Comparison of ENCODE assay signal across 9 mouse cellular contexts in genomic region chr17:30347101-30347613, GRCm38 (mm10).
A peak's percentile ranks its signal among the peaks of the same experiment; 100 is the strongest.
DNase-seq lines count a peak whose midpoint lies in the region; ATAC-seq lines count a peak whose summit lies in the region.
"Had no signal": no experiment of that assay in that cellular context is flagged by ENCODE, and none has a peak within 500 bp of the region (broad histone marks: within the 10 kb centered on the region; RNA-seq: fewer than 3 reads in every experiment).

No protein-coding gene starts in this region.

- peak overlapping the region; percentile 23; the same call in 1 of the 2 replicates for H3K9ac ChIP-seq in embryonic facial prominence, embryonic 11.5 days (replicated peaks; ENCODE audit: low read length)
- no peak overlapping the region for H3K9ac ChIP-seq in intestine, embryonic 16.5 days (ENCODE audit: low read depth, low read length)
- peak overlapping the region; percentile 52 for H3K9ac ChIP-seq in neural tube, embryonic 13.5 days

- 32% methylated on average over 10 of the region's 10 CpGs for WGBS in embryonic facial prominence, embryonic 11.5 days
- 9% methylated on average over 10 of the region's 10 CpGs for WGBS in intestine, embryonic 16.5 days
- WGBS in neural tube, embryonic 13.5 days: 3% methylated on average over 10 of the region's 10 CpGs

- no peak overlapping the region for H3K4me3 ChIP-seq in embryonic facial prominence, embryonic 11.5 days (ENCODE audit: low read depth, low read length)
- no peak overlapping the region for H3K4me3 ChIP-seq in intestine, embryonic 16.5 days (ENCODE audit: low read length)
- H3K4me3 ChIP-seq in neural tube, embryonic 13.5 days: no peak overlapping the region

- DNase-seq in layer of hippocampus, adult 9-11 months: peak; percentile 34
- DNase-seq in layer of hippocampus, adult 8-10 months (ENCODE audit: low spot score in 2 of 2): no peak
- no peak for DNase-seq in embryonic facial prominence, embryonic 11.5 days (ENCODE audit: low spot score)
- no peak for DNase-seq in T-cell, adult 2 months (ENCODE audit: low spot score)
- no peak for DNase-seq in gastrocnemius, adult 18-20 months (ENCODE audit: low spot score)

- ATAC-seq in embryonic facial prominence, embryonic 11.5 days (replicated peaks; ENCODE audit: insufficient number of reproducible peaks, low FRiP score, low TSS enrichment, low read depth): no peak
- peak; percentile 87 for ATAC-seq in intestine, embryonic 16.5 days
- peak; percentile 81 for ATAC-seq in neural tube, embryonic 13.5 days (ENCODE audit: low read depth)
- no peak for ATAC-seq in activated CD4-positive, CD25-positive, alpha-beta regulatory T cell, adult 4 months

- peaks cover 4% of the 10 kb centered on the region; the same call in 1 of the 2 replicates for H3K4me1 ChIP-seq in embryonic facial prominence, embryonic 11.5 days (ENCODE audit: control insufficient read depth, insufficient read depth, low read length)
- peaks cover 13% of the 10 kb centered on the region for H3K4me1 ChIP-seq in intestine, embryonic 16.5 days (ENCODE audit: control insufficient read depth, insufficient read depth, low read length)
- peaks cover 58% of the 10 kb centered on the region for H3K4me1 ChIP-seq in neural tube, embryonic 13.5 days (replicated peaks)

- H3K4me2 ChIP-seq in embryonic facial prominence, embryonic 11.5 days (ENCODE audit: low read depth, low read length): no peak overlapping the region
- H3K4me2 ChIP-seq in intestine, embryonic 16.5 days (ENCODE audit: low read depth, low read length): peak overlapping the region; percentile 13; the same call in 1 of the 2 replicates
- H3K4me2 ChIP-seq in neural tube, embryonic 13.5 days: peak overlapping the region; percentile 20

- no peak overlapping the region for H3K27ac ChIP-seq in embryonic facial prominence, embryonic 11.5 days (replicated peaks; ENCODE audit: low read depth, low read length)
- H3K27ac ChIP-seq in intestine, embryonic 16.5 days (ENCODE audit: low read length): no peak overlapping the region
- peak overlapping the region; percentile 79 for H3K27ac ChIP-seq in neural tube, embryonic 13.5 days (replicated peaks)
- H3K27ac ChIP-seq: macrophage had no signal

- no peaks in the 10 kb centered on the region for H3K9me3 ChIP-seq in embryonic facial prominence, embryonic 11.5 days (replicated peaks; ENCODE audit: control insufficient read depth, low read length)
- H3K9me3 ChIP-seq in intestine, embryonic 16.5 days (ENCODE audit: control insufficient read depth, low read length): no peaks in the 10 kb centered on the region
- H3K9me3 ChIP-seq in neural tube, embryonic 13.5 days: no peaks in the 10 kb centered on the region

- no peaks in the 10 kb centered on the region for H3K36me3 ChIP-seq in embryonic facial prominence, embryonic 11.5 days (replicated peaks; ENCODE audit: control insufficient read depth, insufficient read depth, low read depth, low read length)
- H3K36me3 ChIP-seq in intestine, embryonic 16.5 days (ENCODE audit: control insufficient read depth, insufficient read depth, low read length): no peaks in the 10 kb centered on the region
- no peaks in the 10 kb centered on the region for H3K36me3 ChIP-seq in neural tube, embryonic 13.5 days

- H3K27me3 ChIP-seq in embryonic facial prominence, embryonic 11.5 days (ENCODE audit: control insufficient read depth, insufficient read depth, low read length): no peaks in the 10 kb centered on the region
- H3K27me3 ChIP-seq in intestine, embryonic 16.5 days (replicated peaks; ENCODE audit: control insufficient read depth, insufficient read depth, low read length): no peaks in the 10 kb centered on the region
- no peaks in the 10 kb centered on the region for H3K27me3 ChIP-seq in neural tube, embryonic 13.5 days

Comparison
In these comparisons a context has a peak if more than half of its experiments do, and no peak if none do; other contexts are left out.
1. ATAC-seq: peak in intestine, embryonic 16.5 days (single experiment) and neural tube, embryonic 13.5 days (single experiment); none in embryonic facial prominence, embryonic 11.5 days (single experiment) and activated CD4-positive, CD25-positive, alpha-beta regulatory T cell, adult 4 months (single experiment).